Mouse (Mus musculus): ENCODE data around the gene Lif. TPM values are rescaled to one million over a fixed set of nuclear protein-coding genes. Genes with fewer than 3 reads are reported as not detected.
A peak's percentile ranks its signal among the peaks of the same experiment; 100 is the strongest.

Lif gene
- total and polyA plus RNA-seq, 3 experiments, result 0.27 to 0.31 TPM; not detected in 1

DNA sequence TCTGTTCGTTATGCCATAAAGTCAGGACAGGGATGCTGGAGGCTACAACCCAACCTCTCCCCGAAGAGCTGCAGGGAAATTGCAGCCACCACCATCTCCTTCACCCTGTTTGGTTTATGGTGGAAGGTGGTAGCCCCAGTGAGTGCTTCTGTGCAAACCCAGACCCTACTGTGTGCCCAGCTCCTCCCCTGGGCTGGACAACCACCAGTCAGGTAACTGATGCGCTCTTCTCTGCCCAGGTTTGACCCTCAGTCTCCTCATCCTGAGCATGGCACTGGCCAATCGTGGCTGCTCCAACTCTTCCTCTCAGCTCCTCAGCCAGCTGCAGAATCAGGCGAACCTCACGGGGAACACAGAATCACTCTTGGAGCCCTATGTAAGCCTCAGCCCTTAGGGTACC lies 19.2 kb upstream of the Lif start:
- peaks cover 0 to 6% of the 10 kb centered on the region in 2 experiments; a peak in 2 of 4 replicates for H3K36me3 ChIP-seq (ENCODE audit: control insufficient read depth in 1 of 2, insufficient read depth in 2 of 2, low read length in 2 of 2)
- no peak for DNase-seq (ENCODE audit: low read depth, low spot score)
- no peaks in the 10 kb centered on the region for H3K9me3 ChIP-seq (replicated peaks; ENCODE audit: insufficient read depth, low read length)
- H3K9ac ChIP-seq (ENCODE audit: control insufficient read depth, low read depth, low read length, poor library complexity, severe bottlenecking), result peak overlapping the region; percentile 91
- no peaks in the 10 kb centered on the region for H3K27me3 ChIP-seq (ENCODE audit: control insufficient read depth in 1 of 2, insufficient read depth in 2 of 2, low read length in 2 of 2)
- H3K27ac ChIP-seq (ENCODE audit: control insufficient read depth, low read depth, low read length), result peak overlapping the region; percentile 32
- peak overlapping the region; percentile 82 to 97 for H3K4me3 ChIP-seq (ENCODE audit: control insufficient read depth in 1 of 2, insufficient read depth in 1 of 2, low read depth in 2 of 2, low read length in 2 of 2)
- TF ChIP-seq USF1 (IDR thresholded peaks at IDR 0.05; ENCODE audit: low read depth, low read length), result no peak
- no peak for TF ChIP-seq MXI1 (IDR thresholded peaks at IDR 0.05; ENCODE audit: low read depth, low read length)
- no peak for TF ChIP-seq SMC3 (IDR thresholded peaks at IDR 0.05; ENCODE audit: low read depth, low read length)
- no peak for TF ChIP-seq ZMIZ1 (IDR thresholded peaks at IDR 0.05; ENCODE audit: low read depth, low read length)
- no peak for TF ChIP-seq TCF12 (IDR thresholded peaks at IDR 0.05; ENCODE audit: low read depth, low read length)
- 0 out of 2 replicates have a peak, but pooled peaks have one; percentile 65 for TF ChIP-seq ZKSCAN1 (IDR thresholded peaks at IDR 0.05; ENCODE audit: low read depth, low read length)
- no peak for TF ChIP-seq MAX (IDR thresholded peaks at IDR 0.05; ENCODE audit: low read length)
- TF ChIP-seq HCFC1 (IDR thresholded peaks at IDR 0.05; ENCODE audit: low read depth, low read length), result no peak
- peaks cover 24% of the 10 kb centered on the region for H3K79me2 ChIP-seq (ENCODE audit: control insufficient read depth, insufficient read depth, low read length, poor library complexity)
- H3K4me1 ChIP-seq (ENCODE audit: control insufficient read depth in 1 of 2, insufficient read depth in 2 of 2, low read length in 2 of 2), result peaks cover 0 to 22% of the 10 kb centered on the region in 2 experiments; a peak in 2 of 4 replicates

DNA sequence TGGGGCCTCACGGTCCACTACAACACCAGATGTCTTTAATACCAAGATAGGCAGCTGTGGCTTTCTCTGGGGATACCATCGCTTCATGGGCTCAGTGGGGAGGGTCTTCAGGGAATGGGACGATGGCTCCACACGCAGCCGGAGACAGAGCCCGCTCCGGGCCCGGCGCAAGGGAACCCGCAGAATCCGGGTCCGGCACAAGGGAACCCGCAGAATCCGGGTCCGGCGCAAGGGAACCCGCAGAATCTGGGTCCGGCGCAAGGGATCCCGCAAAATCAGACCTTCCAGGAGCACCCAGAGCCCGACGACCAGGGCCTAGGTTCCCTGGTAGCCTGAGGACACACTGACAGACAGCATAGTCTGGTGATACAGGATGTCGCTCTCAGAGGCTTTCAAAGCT lies 17.7 kb upstream of the Lif start:
- H3K79me2 ChIP-seq (ENCODE audit: control insufficient read depth, insufficient read depth, low read length, poor library complexity), result peaks cover 24% of the 10 kb centered on the region
- peaks cover 0 to 8% of the 10 kb centered on the region in 2 experiments; a peak in 3 of 4 replicates for H3K36me3 ChIP-seq (ENCODE audit: control insufficient read depth in 1 of 2, insufficient read depth in 2 of 2, low read length in 2 of 2)
- no peak for TF ChIP-seq TAL1 (IDR thresholded peaks at IDR 0.05; ENCODE audit: low read length)
- no peak for TF ChIP-seq MAZ (IDR thresholded peaks at IDR 0.05; ENCODE audit: low read depth, low read length)
- no peak for TF ChIP-seq MYC (IDR thresholded peaks at IDR 0.05; ENCODE audit: low read depth, low read length)
- TF ChIP-seq GATA1 (IDR thresholded peaks at IDR 0.05; ENCODE audit: low read depth, low read length), result no peak
- TF ChIP-seq POLR2A (IDR thresholded peaks at IDR 0.05; ENCODE audit: control insufficient read depth in 1 of 2, insufficient read depth in 1 of 2, low read depth in 1 of 2, low read length in 2 of 2, poor library complexity in 1 of 2), result no peak
- TF ChIP-seq HCFC1 (IDR thresholded peaks at IDR 0.05; ENCODE audit: low read depth, low read length), result no peak
- TF ChIP-seq CHD1 (IDR thresholded peaks at IDR 0.05; ENCODE audit: low read depth, low read length), result no peak
- no peaks in the 10 kb centered on the region for H3K27me3 ChIP-seq (ENCODE audit: control insufficient read depth in 1 of 2, insufficient read depth in 2 of 2, low read length in 2 of 2)
- no peak overlapping the region for H3K27ac ChIP-seq (ENCODE audit: control insufficient read depth, low read depth, low read length)
- H3K4me3 ChIP-seq (ENCODE audit: control insufficient read depth in 1 of 2, insufficient read depth in 1 of 2, low read depth in 2 of 2, low read length in 2 of 2), result no peak overlapping the region
- no peak for DNase-seq (ENCODE audit: low read depth, low spot score)
- H3K9me3 ChIP-seq (replicated peaks; ENCODE audit: insufficient read depth, low read length), result no peaks in the 10 kb centered on the region
- peaks cover 0 to 19% of the 10 kb centered on the region in 2 experiments; a peak in 2 of 4 replicates for H3K4me1 ChIP-seq (ENCODE audit: control insufficient read depth in 1 of 2, insufficient read depth in 2 of 2, low read length in 2 of 2)
- no peak overlapping the region for H3K9ac ChIP-seq (ENCODE audit: control insufficient read depth, low read depth, low read length, poor library complexity, severe bottlenecking)

DNA sequence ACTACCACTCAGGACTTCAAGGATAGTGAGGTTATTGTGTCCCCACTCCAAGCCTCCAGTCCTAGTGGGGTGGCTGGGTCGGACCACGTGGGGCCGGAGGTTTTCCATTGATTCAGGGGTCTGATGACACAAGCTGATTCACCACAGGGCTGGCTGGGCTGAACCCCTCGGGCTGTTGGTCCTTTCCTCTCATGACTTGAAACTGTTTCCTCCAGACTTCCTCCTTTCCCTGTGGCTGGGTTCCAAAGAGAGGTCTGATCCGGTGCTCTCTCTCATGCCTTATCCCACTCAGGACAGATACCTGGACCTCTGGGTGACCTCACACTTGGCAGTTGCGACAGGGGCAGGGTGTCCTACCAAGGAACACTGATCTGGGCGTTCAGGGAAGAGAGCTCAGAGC lies 17.2 kb upstream of the Lif start:
- Histone ChIP-seq H3K9me3 (replicated peaks; ENCODE audit: insufficient read depth, low read length) (no peaks in the 10 kb centered on the region), H3K27ac (ENCODE audit: control insufficient read depth, low read depth, low read length) (no peak overlapping the region), H3K79me2 (ENCODE audit: control insufficient read depth, insufficient read depth, low read length, poor library complexity) (peaks cover 24% of the 10 kb centered on the region), H3K36me3 (ENCODE audit: control insufficient read depth in 1 of 2, insufficient read depth in 2 of 2, low read length in 2 of 2) (peaks cover 0 to 7% of the 10 kb centered on the region in 2 experiments; a peak in 3 of 4 replicates), H3K27me3 (ENCODE audit: control insufficient read depth in 1 of 2, insufficient read depth in 2 of 2, low read length in 2 of 2) (no peaks in the 10 kb centered on the region), H3K9ac (ENCODE audit: control insufficient read depth, low read depth, low read length, poor library complexity, severe bottlenecking) (no peak overlapping the region), H3K4me1 (ENCODE audit: control insufficient read depth in 1 of 2, insufficient read depth in 2 of 2, low read length in 2 of 2) (peaks cover 0 to 17% of the 10 kb centered on the region in 2 experiments; a peak in 2 of 4 replicates), H3K4me3 (ENCODE audit: control insufficient read depth in 1 of 2, insufficient read depth in 1 of 2, low read depth in 2 of 2, low read length in 2 of 2) (no peak overlapping the region)
- TF ChIP-seq KAT2A (conservative IDR thresholded peaks at IDR 0.05; ENCODE audit: low read depth, low read length) (no peak), USF2 (IDR thresholded peaks at IDR 0.05; ENCODE audit: borderline replicate concordance in 1 of 2, insufficient read depth in 1 of 2, low read depth in 1 of 2, low read length in 2 of 2) (no peak), USF1 (IDR thresholded peaks at IDR 0.05; ENCODE audit: low read depth, low read length) (no peak), POLR2AphosphoS2 (IDR thresholded peaks at IDR 0.05; ENCODE audit: low read length) (no peak)
- DNase-seq (ENCODE audit: low read depth, low spot score), result no peak

Data from MEL (cell line).